Mouse (Mus musculus) adrenal gland, postnatal 14 days (tissue): ENCODE results near the gene Slc27a2. TPM values are rescaled to one million over a fixed set of nuclear protein-coding genes. Genes with fewer than 3 reads are reported as not detected.
"Not testable (repeated sequence)": the region's sequence is repeated elsewhere in the genome, so short reads cannot be mapped to it uniquely, and the experiment has no call there.

ENCODE experiments used
- DNase-seq: peaks from one replicate; pipeline ENCODE4 v3.0.0; 2021; ENCODE audit warnings: mixed read lengths
- total RNA-seq: library from RNA; stranded (reverse); gene quantifications from 2 replicates; pipeline ENCODE4 v1.2.3, GENCODE M21; 2021

The Slc27a2 gene
- total RNA-seq, 1 experiment from 2014 or later, result 158 TPM

GRCm38 (mm10) chr2:126601918-126602600, 49.9 kb downstream of the Slc27a2 start:
- no peak for DNase-seq

- DNase-seq, result no peak
Observed at GRCm38 (mm10) chr2:126606061-126606687, 54.0 kb downstream of the Slc27a2 start.

GRCm38 (mm10) chr2:126606688-126607062, 54.5 kb downstream of the Slc27a2 start:
- no peak for DNase-seq

- no peak for DNase-seq
Observed at GRCm38 (mm10) chr2:126607553-126608203, 55.5 kb downstream of the Slc27a2 start.

GRCm38 (mm10) chr2:126609600-126609999, 57.4 kb downstream of the Slc27a2 start:
- not testable (repeated sequence) for DNase-seq

GRCm38 (mm10) chr2:126615355-126615754, 63.1 kb downstream of the Slc27a2 start:
- DNase-seq, result no peak

GRCm38 (mm10) chr2:126618470-126619179, 66.4 kb downstream of the Slc27a2 start:
- DNase-seq, result peak; percentile 43

- no peak for DNase-seq
Observed at GRCm38 (mm10) chr2:126619249-126619704, 67.1 kb downstream of the Slc27a2 start, which contains the start of gene Hdc. Gene Hdc (minus strand): TSS chr2:126619299.

- no peak for DNase-seq
Observed at GRCm38 (mm10) chr2:126622455-126622854, 70.2 kb downstream of the Slc27a2 start.

- DNase-seq, result no peak
Observed at GRCm38 (mm10) chr2:126623138-126623537, 70.9 kb downstream of the Slc27a2 start.

GRCm38 (mm10) chr2:126628455-126628995, 76.3 kb downstream of the Slc27a2 start:
- no peak for DNase-seq

GRCm38 (mm10) chr2:126633165-126633564, 81.0 kb downstream of the Slc27a2 start:
- DNase-seq, result no peak

GRCm38 (mm10) chr2:126635939-126636823, 84.0 kb downstream of the Slc27a2 start:
- peak; percentile 47 for DNase-seq

Other genes starting within 250 kb of the Slc27a2 start
- 0.70 and 2.0 TPM in 2 replicates for gene Atp8b4, start 51.7 kb upstream of the Slc27a2 start, total RNA-seq
- 11.8 and 14.9 TPM in 2 replicates for gene Hdc, start 66.9 kb downstream of the Slc27a2 start, total RNA-seq
- gene Gabpb1, start 123.9 kb downstream of the Slc27a2 start, total RNA-seq, result 18.7 and 19.9 TPM in 2 replicates
- 65.5 and 69.2 TPM in 2 replicates for gene Usp8, start 154.9 kb downstream of the Slc27a2 start, total RNA-seq
- gene Usp50, start 231.1 kb downstream of the Slc27a2 start, total RNA-seq, result not detected in 2 replicates